Mouse (Mus musculus) c-Kit-negative CD71-positive TER-119-positive erythroid progenitor cells, embryonic 14.5 days (primary cell): Measurements from ENCODE around the gene Adgrl4.

Source experiments
- DNase-seq: peaks from one replicate; pipeline ENCODE4 v3.0.0-alpha.2; 2013; ENCODE audit warnings: low read depth, low spot score

The Adgrl4 gene

GRCm38 (mm10) chr3:151488853-151489252 is 51.2 kb downstream of the Adgrl4 start:
- no peak for DNase-seq

GRCm38 (mm10) chr3:151505606-151506005 is 67.9 kb downstream of the Adgrl4 start:
- no peak for DNase-seq

- DNase-seq: no peak
Observed at GRCm38 (mm10) chr3:151511184-151511583, 73.5 kb downstream of the Adgrl4 start.

GRCm38 (mm10) chr3:151547182-151547581 is 109.5 kb downstream of the Adgrl4 start:
- no peak for DNase-seq

GRCm38 (mm10) chr3:151551002-151551401 is 113.3 kb downstream of the Adgrl4 start:
- no peak for DNase-seq

GRCm38 (mm10) chr3:151556635-151557034 is 118.9 kb downstream of the Adgrl4 start:
- DNase-seq: no peak

- no peak for DNase-seq
Observed at GRCm38 (mm10) chr3:151557125-151557524, 119.4 kb downstream of the Adgrl4 start.

GRCm38 (mm10) chr3:151557607-151558006 is 119.9 kb downstream of the Adgrl4 start:
- no peak for DNase-seq

GRCm38 (mm10) chr3:151558374-151558773 is 120.7 kb downstream of the Adgrl4 start:
- no peak for DNase-seq

GRCm38 (mm10) chr3:151565664-151566621 is 128.3 kb downstream of the Adgrl4 start:
- no peak for DNase-seq

GRCm38 (mm10) chr3:151566629-151567028 is 128.9 kb downstream of the Adgrl4 start:
- no peak for DNase-seq

GRCm38 (mm10) chr3:151567541-151567940 is 129.9 kb downstream of the Adgrl4 start:
- DNase-seq: no peak

- no peak for DNase-seq
Observed at GRCm38 (mm10) chr3:151572089-151572488, 134.4 kb downstream of the Adgrl4 start.

GRCm38 (mm10) chr3:151575292-151575691 is 137.6 kb downstream of the Adgrl4 start:
- DNase-seq: no peak

GRCm38 (mm10) chr3:151576155-151576554 is 138.5 kb downstream of the Adgrl4 start:
- DNase-seq: no peak

GRCm38 (mm10) chr3:151591904-151592303 is 154.2 kb downstream of the Adgrl4 start:
- no peak for DNase-seq
